Mouse (Mus musculus): ENCODE measurements around the gene Actn1. TPM values are rescaled to one million over a fixed set of nuclear protein-coding genes. Genes with fewer than 3 reads are reported as not detected.
A peak's percentile ranks its signal among the peaks of the same experiment; 100 is the strongest.
"Not testable (repeated sequence)": the region's sequence is repeated elsewhere in the genome, so short reads cannot be mapped to it uniquely, and the experiment has no call there.

Gene Actn1
- polyA plus RNA-seq, 1 experiment from 2014 or later, result 7.3 TPM

DNA sequence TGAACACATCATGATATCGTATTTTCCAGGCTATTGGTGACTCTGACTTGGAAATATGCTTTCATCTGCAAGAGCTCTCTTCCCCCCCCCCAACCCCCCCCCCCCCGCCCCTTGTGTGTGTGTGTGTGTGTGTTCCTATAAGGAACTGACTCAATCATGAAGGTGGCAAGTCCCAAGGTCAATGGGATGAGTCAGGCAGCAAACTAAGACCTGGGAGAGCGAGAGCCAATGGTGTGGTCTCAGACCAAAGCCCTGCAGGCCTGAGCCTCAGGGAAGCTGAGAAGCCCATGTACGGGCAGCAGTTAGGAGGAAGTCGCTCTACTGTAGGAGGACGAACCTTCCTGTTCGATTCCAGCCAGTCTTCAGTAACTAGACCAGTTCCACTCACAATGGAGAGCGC lies 17.3 kb upstream of the Actn1 start:
- DNase-seq (no peak), ATAC-seq (ENCODE audit: low read depth) (no peak)
- H3K4me1 ChIP-seq (replicated peaks), result no peaks in the 10 kb centered on the region
- no peak overlapping the region for H3K4me2 ChIP-seq
- no peak overlapping the region for H3K27ac ChIP-seq
- H3K9me3 ChIP-seq (replicated peaks), result no peaks in the 10 kb centered on the region
- no peaks in the 10 kb centered on the region for H3K36me3 ChIP-seq
- WGBS (ENCODE audit: insufficient replicate concordance), result 55% methylated on average over 8 of the region's 8 CpGs
- 0 out of 2 replicates have a peak, but pooled peaks cover 6% of the 10 kb centered on the region for H3K27me3 ChIP-seq
- no peak overlapping the region for H3K9ac ChIP-seq
- H3K4me3 ChIP-seq (replicated peaks), result no peak overlapping the region

DNA sequence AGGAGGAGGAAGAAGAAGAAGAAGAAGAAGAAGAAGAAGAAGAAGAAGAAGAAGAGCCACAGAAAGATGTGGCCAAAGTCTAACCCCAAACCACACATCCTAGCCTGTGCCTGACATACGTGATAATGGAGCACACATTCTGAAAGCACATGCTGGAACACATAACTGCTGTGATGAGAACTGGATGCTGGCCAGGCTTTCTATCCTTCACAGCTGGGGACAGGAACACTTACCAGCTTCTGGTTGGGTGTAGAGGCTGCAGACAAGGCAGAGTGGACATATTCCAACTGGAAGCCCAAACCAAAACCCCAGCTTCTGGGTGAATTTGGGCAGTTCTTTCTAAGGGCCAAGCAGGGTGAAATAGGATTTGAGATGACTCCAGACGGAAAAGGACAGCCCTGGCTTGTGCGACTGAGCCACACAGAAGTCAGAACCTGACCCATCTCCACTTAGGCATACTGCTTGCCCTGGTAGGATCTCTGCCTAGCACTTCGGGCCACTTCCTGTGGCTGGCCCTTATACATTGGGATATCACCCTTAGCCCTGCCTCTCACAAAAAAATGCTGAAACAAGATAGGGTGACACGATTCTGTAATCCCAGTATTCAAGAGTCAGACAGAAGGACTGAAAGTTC lies 15.1 kb upstream of the Actn1 start:
- no peak overlapping the region for H3K4me2 ChIP-seq
- ATAC-seq (ENCODE audit: low read depth) (no peak), DNase-seq (no peak)
- H3K4me1 ChIP-seq (replicated peaks), result peaks cover 8% of the 10 kb centered on the region
- no peak overlapping the region for H3K9ac ChIP-seq
- no peak overlapping the region for H3K4me3 ChIP-seq (replicated peaks)
- H3K36me3 ChIP-seq, result no peaks in the 10 kb centered on the region
- no peaks in the 10 kb centered on the region for H3K9me3 ChIP-seq (replicated peaks)
- no peak overlapping the region for H3K27ac ChIP-seq
- H3K27me3 ChIP-seq, result 0 out of 2 replicates have a peak, but pooled peaks cover 3% of the 10 kb centered on the region
- 53% methylated on average over 5 of the region's 5 CpGs for WGBS (ENCODE audit: insufficient replicate concordance)

DNA sequence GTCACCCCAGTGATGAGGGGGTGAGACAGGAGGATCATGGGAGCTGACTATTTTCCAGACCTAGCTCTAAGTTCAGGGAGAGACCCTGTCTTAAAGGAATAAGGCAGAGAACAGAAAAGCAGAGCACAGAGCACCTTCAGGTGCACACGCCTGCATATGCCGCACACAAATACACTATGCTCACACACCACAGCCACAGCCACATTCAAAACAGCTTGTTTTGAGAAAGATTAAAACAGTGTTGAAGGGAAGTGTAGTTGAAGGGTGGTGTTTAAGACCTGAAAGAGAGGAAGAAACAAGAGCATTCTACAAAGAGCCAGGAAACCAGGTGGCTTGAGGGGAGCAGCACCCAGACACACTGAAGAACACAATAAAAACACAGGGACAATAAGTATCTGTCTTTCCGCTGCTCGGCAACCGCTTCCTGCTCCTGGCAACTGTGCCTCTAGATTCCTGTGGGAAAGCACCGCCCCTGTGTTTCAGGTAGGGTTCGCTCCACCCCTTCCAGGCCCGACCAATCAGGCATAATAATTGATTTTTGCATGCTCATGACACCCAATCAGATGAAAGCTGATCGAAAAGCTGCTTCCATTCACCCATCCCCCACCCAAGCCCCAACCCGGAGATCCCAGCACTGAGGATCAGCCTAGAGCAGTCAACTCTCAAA lies 13.0 kb upstream of the Actn1 start:
- WGBS (ENCODE audit: insufficient replicate concordance), result 24% methylated on average over 10 of the region's 10 CpGs
- H3K4me2 ChIP-seq, result peak overlapping the region; percentile 13; the same call in 1 of the 2 replicates
- H3K36me3 ChIP-seq, result no peaks in the 10 kb centered on the region
- peak; percentile 4 for DNase-seq
- H3K4me3 ChIP-seq (replicated peaks), result no peak overlapping the region
- ATAC-seq (ENCODE audit: low read depth), result peak; percentile 60
- H3K27me3 ChIP-seq, result 0 out of 2 replicates have a peak, but pooled peaks cover 2% of the 10 kb centered on the region
- no peaks in the 10 kb centered on the region for H3K9me3 ChIP-seq (replicated peaks)
- peaks cover 8% of the 10 kb centered on the region for H3K4me1 ChIP-seq (replicated peaks)
- H3K27ac ChIP-seq, result no peak overlapping the region
- no peak overlapping the region for H3K9ac ChIP-seq

DNA sequence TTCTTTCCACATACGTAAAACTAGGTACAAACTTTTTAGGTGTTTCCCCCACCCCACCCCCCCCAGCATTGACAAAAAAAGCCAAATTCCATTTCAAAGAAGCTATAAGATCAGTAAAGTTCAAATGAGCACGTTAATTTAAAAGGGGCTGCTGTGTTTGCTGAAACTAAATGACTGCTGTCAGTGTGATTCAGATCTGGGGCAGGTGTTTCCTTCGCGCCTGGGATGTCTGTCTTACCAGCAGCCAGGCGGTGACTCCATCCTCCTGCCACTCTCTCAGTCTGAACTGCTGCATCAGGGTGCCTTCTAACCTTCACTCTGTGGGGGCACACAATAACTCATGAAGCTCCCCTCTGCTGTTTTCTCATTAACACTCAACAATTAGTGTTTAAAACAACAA lies 11.6 kb upstream of the Actn1 start:
- H3K36me3 ChIP-seq, result no peaks in the 10 kb centered on the region
- H3K4me2 ChIP-seq, result no peak overlapping the region
- DNase-seq (no peak), ATAC-seq (ENCODE audit: low read depth) (no peak)
- H3K27me3 ChIP-seq, result 0 out of 2 replicates have a peak, but pooled peaks cover 2% of the 10 kb centered on the region
- no peak overlapping the region for H3K9ac ChIP-seq
- WGBS (ENCODE audit: insufficient replicate concordance), result 43% methylated on average over 5 of the region's 5 CpGs
- H3K4me3 ChIP-seq (replicated peaks), result no peak overlapping the region
- H3K4me1 ChIP-seq (replicated peaks), result peaks cover 8% of the 10 kb centered on the region
- H3K27ac ChIP-seq, result no peak overlapping the region
- no peaks in the 10 kb centered on the region for H3K9me3 ChIP-seq (replicated peaks)

DNA sequence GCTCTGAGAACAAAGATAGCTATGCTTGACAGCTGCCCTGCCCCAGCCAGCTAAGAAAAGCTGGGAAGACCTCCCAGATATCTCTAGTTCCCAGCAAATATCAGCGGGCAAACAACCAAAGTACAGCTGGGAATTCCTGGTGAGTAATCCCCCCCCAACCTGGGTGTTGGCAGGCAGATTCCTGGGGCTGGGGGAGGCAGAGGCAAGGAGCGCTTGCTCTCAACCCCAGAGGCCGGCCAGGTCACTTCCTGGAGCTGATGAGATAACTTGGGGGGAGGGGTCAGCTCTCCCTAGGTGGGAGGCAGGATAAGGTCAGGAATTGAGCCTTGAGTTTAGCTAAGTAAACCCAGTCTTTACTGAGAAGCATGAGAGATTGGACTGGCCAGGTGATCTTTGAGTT lies 10.8 kb upstream of the Actn1 start:
- DNase-seq (no peak), ATAC-seq (ENCODE audit: low read depth) (no peak)
- Histone ChIP-seq H3K36me3 (no peaks in the 10 kb centered on the region), H3K9ac (no peak overlapping the region), H3K27ac (no peak overlapping the region), H3K4me3 (replicated peaks) (no peak overlapping the region), H3K4me2 (no peak overlapping the region), H3K27me3 (0 out of 2 replicates have a peak, but pooled peaks cover 2% of the 10 kb centered on the region), H3K4me1 (replicated peaks) (peaks cover 8% of the 10 kb centered on the region), H3K9me3 (replicated peaks) (no peaks in the 10 kb centered on the region)
- WGBS (ENCODE audit: insufficient replicate concordance), result 21% methylated on average over 3 of the region's 3 CpGs

DNA sequence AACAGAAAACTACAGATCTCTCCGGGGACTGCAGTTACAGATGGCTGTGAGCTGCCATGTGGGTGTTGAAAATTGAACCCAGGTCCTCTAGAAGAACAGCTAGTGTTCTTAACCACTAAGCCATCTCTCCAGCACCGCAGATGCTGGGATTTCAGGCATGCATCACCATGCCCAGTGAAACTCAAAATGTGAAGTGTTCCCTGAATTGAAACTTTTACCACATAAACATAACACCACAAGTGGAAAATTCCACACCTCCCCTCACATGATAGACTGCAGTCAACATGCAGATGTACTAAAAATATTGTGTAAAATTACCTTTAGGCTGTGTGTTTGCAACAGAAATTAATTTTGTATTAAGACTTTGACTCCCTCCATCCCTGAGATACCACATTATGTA lies 9.1 kb upstream of the Actn1 start:
- no peak for DNase-seq
- H3K4me3 ChIP-seq (replicated peaks), result no peak overlapping the region
- no peaks in the 10 kb centered on the region for H3K36me3 ChIP-seq
- no peak overlapping the region for H3K4me2 ChIP-seq
- H3K9ac ChIP-seq, result no peak overlapping the region
- no peak for ATAC-seq (ENCODE audit: low read depth)
- H3K4me1 ChIP-seq (replicated peaks), result peaks cover 8% of the 10 kb centered on the region
- no peaks in the 10 kb centered on the region for H3K9me3 ChIP-seq (replicated peaks)
- 67% methylated on average over 2 of the region's 2 CpGs for WGBS (ENCODE audit: insufficient replicate concordance)
- no peak overlapping the region for H3K27ac ChIP-seq
- 0 out of 2 replicates have a peak, but pooled peaks cover 2% of the 10 kb centered on the region for H3K27me3 ChIP-seq

DNA sequence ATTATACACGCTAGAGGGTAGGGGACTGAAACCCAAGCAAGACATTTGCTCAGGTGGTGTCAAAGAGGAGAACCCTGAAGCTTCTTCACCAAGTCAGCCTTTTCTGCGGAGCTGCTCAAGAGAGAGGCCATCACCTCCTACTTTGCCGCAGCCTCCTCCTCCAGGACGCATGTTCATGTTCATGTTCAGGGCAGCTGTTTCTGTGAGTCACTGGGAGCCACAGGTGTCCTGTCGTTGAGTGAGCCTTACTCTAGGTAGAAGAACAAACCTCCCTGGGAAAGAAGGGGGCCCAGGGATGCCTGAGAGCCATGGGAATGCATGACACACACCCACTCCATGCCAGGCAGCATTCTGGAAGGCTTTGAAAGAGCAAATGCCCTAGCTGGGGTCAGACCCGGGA lies 7.8 kb upstream of the Actn1 start:
- ATAC-seq (ENCODE audit: low read depth), result no peak
- WGBS (ENCODE audit: insufficient replicate concordance), result 73% methylated on average over 6 of the region's 6 CpGs
- Histone ChIP-seq H3K36me3 (no peaks in the 10 kb centered on the region), H3K9me3 (replicated peaks) (no peaks in the 10 kb centered on the region), H3K4me2 (no peak overlapping the region), H3K27ac (no peak overlapping the region), H3K4me1 (replicated peaks) (peaks cover 8% of the 10 kb centered on the region), H3K27me3 (no peaks in the 10 kb centered on the region), H3K4me3 (replicated peaks) (no peak overlapping the region), H3K9ac (no peak overlapping the region)
- DNase-seq, result no peak

DNA sequence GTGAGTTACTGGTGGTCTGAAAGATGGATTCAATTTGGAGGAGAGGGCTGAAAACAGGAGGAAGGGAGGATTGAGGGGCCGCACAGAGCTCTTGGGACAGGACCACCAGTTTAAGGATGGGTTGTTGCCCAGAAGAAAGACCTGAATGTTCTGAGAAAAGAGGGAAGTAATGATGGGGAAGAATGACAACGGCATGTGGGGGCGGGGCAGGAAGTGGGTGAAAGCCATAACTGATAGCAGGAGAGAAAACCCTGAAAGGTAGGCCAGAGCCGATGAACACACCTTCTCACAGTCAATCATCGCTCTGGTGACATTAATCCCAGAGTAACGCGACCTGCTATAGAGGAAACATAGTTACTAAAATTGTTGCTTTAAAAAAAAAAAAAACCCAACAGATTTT lies 4.2 kb upstream of the Actn1 start:
- peaks cover 11% of the 10 kb centered on the region; the same call in 1 of the 2 replicates for H3K4me1 ChIP-seq (replicated peaks)
- not testable (repeated sequence) for H3K4me2 ChIP-seq; DNase-seq; H3K9ac ChIP-seq; H3K36me3 ChIP-seq; ATAC-seq (ENCODE audit: low read depth); H3K9me3 ChIP-seq (replicated peaks); H3K27ac ChIP-seq; H3K4me3 ChIP-seq (replicated peaks)
- H3K27me3 ChIP-seq, result peaks cover 34% of the 10 kb centered on the region
- WGBS (ENCODE audit: insufficient replicate concordance), result 23% methylated on average over 7 of the region's 7 CpGs

DNA sequence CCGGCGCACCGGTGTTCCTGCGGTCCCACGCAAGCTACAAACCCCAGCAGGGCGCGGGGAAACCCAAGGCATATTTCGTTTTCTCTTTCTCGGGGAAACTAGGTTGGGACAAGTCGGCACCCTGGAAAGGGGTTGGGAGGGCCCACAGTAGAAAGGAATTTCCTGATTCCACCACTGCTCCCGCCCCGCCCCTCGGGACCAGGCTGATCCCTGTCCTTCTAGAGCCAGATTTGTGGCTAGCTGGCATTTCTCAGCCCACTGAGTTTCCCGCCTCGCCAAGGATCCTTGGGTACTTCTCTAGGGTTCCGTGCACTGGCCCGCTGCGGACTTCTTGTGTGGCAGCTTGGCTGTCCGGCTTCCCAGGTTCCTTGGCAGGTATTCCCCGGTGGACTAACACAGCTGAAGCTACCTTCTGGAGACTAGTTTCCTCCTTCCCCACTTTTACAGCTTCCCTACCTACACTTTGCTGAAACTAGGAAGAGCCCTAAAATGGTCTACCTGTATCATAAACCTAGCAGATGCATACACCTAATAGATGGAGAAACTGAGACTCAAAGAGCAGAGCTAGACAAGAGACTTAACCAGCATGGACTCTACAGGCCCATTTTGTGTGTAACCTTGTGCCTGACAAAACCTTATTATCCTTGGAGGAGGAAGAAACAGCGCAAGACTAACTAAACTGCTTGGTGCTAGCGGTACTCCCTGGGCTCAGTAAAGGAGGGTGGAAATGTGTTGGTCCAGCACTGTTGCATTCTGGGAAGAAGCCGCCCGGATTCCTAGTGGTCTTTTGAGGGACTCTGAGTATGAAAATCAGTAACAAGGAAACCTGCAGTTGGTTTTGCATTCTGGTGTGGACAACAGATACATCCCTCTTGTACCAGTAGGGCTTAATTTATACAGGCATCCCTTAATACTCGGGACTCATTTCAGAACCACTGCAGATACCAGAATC lies 849 bp upstream of the Actn1 start:
- Histone ChIP-seq H3K27ac (peak overlapping the region; percentile 72; the same call in 1 of the 2 replicates), H3K4me2 (peak overlapping the region; percentile 67), H3K27me3 (peaks cover 59% of the 10 kb centered on the region), H3K4me3 (replicated peaks) (peak overlapping the region; percentile 65), H3K9me3 (replicated peaks) (no peaks in the 10 kb centered on the region), H3K36me3 (no peaks in the 10 kb centered on the region), H3K4me1 (replicated peaks) (peaks cover 14% of the 10 kb centered on the region), H3K9ac (peak overlapping the region; percentile 30; the same call in 1 of the 2 replicates)
- no peak for DNase-seq
- 21% methylated on average over 25 of the region's 25 CpGs for WGBS (ENCODE audit: insufficient replicate concordance)
- ATAC-seq (ENCODE audit: low read depth), result 0 out of 2 replicates have a peak, but pooled peaks have one; percentile 14

DNA sequence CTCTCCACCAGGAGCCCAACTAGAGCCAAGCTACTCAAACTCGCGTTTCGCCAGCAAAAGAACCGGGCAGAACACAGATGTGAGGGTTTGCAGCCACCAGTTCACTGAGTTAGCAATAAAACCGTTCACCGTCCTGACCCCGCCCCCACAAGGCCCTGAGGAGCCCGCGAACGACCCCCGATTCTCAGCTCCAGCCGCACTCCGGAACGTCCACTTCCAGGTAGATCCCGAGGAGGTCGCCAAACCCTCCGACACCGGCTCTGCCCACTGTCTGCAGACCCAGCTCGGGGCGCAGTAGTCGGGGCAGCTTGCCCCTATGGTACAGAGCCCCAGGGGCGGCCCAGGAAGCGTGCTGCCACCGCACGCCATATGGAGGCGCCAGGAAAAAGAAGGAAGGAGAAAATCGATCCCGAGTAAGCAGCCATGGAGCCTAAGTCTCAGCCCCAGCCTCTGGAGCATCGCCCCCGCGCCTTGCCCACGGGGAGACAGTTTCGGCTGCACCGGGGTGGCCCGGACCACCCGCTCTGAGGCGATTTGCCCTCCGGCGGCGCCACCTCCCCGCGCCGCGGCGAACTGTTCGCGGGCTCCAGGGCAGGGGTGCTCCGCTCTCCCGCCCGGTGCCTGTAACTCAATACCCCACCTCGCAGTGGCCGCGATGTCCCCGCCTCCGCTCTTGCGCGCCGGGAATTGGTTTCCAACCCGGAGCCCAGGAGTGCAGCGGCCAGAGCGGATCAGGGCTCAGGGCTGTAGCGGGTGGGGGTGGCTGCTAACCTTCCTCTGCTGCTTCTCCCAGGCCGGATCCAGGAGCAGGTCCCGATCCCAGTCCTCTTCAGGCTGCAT lies 735 bp downstream of the Actn1 start:
- Histone ChIP-seq H3K4me3 (replicated peaks) (peak overlapping the region; percentile 65), H3K9ac (peak overlapping the region; percentile 71), H3K4me1 (replicated peaks) (peaks cover 14% of the 10 kb centered on the region), H3K9me3 (replicated peaks) (no peaks in the 10 kb centered on the region), H3K36me3 (no peaks in the 10 kb centered on the region), H3K4me2 (peak overlapping the region; percentile 67), H3K27ac (peak overlapping the region; percentile 83), H3K27me3 (peaks cover 59% of the 10 kb centered on the region)
- ATAC-seq (ENCODE audit: low read depth), result peak; percentile 56
- peak; percentile 15 for DNase-seq
- under 1% methylated on average over 64 of the region's 64 CpGs for WGBS (ENCODE audit: insufficient replicate concordance)

Measured in liver, embryonic 13.5 days (tissue).